Mouse (Mus musculus) C2C12 (cell line): Measurements from ENCODE around the gene Phtf2. TPM values are rescaled to one million over a fixed set of nuclear protein-coding genes. Genes with fewer than 3 reads are reported as not detected.
A peak's percentile ranks its signal among the peaks of the same experiment; 100 is the strongest.

ENCODE experiments used
- H3K27me3 ChIP-seq: one replicate; pipeline ENCODE4 v1.6.1; 2011; ENCODE audit not compliant: control insufficient read depth, insufficient read depth, insufficient read length
- H3K36me3 ChIP-seq: one replicate; pipeline ENCODE4 v1.6.1; 2011; ENCODE audit not compliant: control insufficient read depth, insufficient read depth
- H3K4me3 ChIP-seq: one replicate; pipeline ENCODE4 v1.5.1; 2011; ENCODE audit warnings: mild to moderate bottlenecking, control low read depth; ENCODE audit not compliant: poor library complexity, insufficient read depth, severe bottlenecking
- H3K79me2 ChIP-seq: one replicate; pipeline ENCODE4 v1.6.1; 2011; ENCODE audit not compliant: control insufficient read depth, insufficient read depth
- H3K79me3 ChIP-seq: one replicate; pipeline ENCODE4 v1.6.1; 2011; ENCODE audit warnings: low read depth, control low read depth
- H3ac ChIP-seq: one replicate; pipeline ENCODE3; 2011; ENCODE audit warnings: low read depth; ENCODE audit not compliant: control insufficient read depth, insufficient read length
- CEBPB ChIP-seq: IDR thresholded peaks from one replicate; pipeline ENCODE4 v1.6.1; 2011; ENCODE audit warnings: low read depth, mild to moderate bottlenecking, control low read depth, moderate library complexity
- CTCF ChIP-seq: IDR thresholded peaks from one replicate; pipeline ENCODE4 v1.5.1; 2011; ENCODE audit not compliant: control insufficient read depth, insufficient read depth, insufficient read length
- FOSL1 ChIP-seq: IDR thresholded peaks from one replicate; pipeline ENCODE4 v1.8.0; 2011; ENCODE audit warnings: mild to moderate bottlenecking, low read length; ENCODE audit not compliant: poor library complexity, insufficient read depth, severe bottlenecking
- MAX ChIP-seq: IDR thresholded peaks from one replicate; pipeline ENCODE4 v1.6.1; 2011; ENCODE audit warnings: mild to moderate bottlenecking, control low read depth
- MYOD1 ChIP-seq: IDR thresholded peaks from one replicate; pipeline ENCODE4 v1.6.1; 2011; ENCODE audit warnings: low read depth; ENCODE audit not compliant: control insufficient read depth, insufficient read length
- MYOG ChIP-seq: IDR thresholded peaks from one replicate; pipeline ENCODE4 v1.6.1; 2011; ENCODE audit not compliant: control insufficient read depth, insufficient read length; ENCODE audit errors: extremely low read depth
- USF1 ChIP-seq: IDR thresholded peaks from one replicate; pipeline ENCODE4 v1.6.1; 2011; ENCODE audit warnings: low read depth, mild to moderate bottlenecking, control low read depth, moderate library complexity
- long read RNA-seq, 2 experiments: library from polyadenylated mRNA; unstranded; transcript quantifications; one replicate each; pipeline ENCODE4 v2.0.0; 2019 to 2020
- polyA plus RNA-seq: library from polyadenylated mRNA; unstranded; fragments of >200 nt; fragmentation: generic; extraction: Trizol; gene quantifications from one replicate; pipeline ENCODE4 v1.2.1, GENCODE M21; 2012; ENCODE audit warnings: missing spikeins

Phtf2 gene
- polyA plus RNA-seq = 3.4 TPM
- long read RNA-seq, experiment 1, full-length matches to known transcripts = 3 of 5 reads
- long read RNA-seq, experiment 1, partial matches to known transcripts = 2 of 5 reads
- long read RNA-seq, experiment 1, other reads (novel, unspliced or antisense) = 0 of 5 reads
- long read RNA-seq, experiment 2, full-length matches to known transcripts = 68 of 97 reads
- long read RNA-seq, experiment 2, partial matches to known transcripts = 8 of 97 reads
- long read RNA-seq, experiment 2, other reads (novel, unspliced or antisense) = 21 of 97 reads

GRCm38 (mm10) chr5:20881915-20882800 is at the start of gene Phtf2, which contains the start of gene Tmem60:
Gene Phtf2, minus strand, starts transcription at chr5:20882124.
Gene Tmem60, plus strand, starts transcription at chr5:20882191.
- Histone ChIP-seq H3K36me3 (peaks cover 4% of the 10 kb centered on the region), H3K79me3 (peaks cover 28% of the 10 kb centered on the region)
- TF ChIP-seq MYOD1 (no peak), CTCF (no peak), FOSL1 (no peak), MAX (no peak), MYOG (no peak), USF1 (no peak), CEBPB (no peak)

GRCm38 (mm10) chr5:20931300-20931699 is 49.4 kb upstream of the Phtf2 start:
- Histone ChIP-seq H3K36me3 (no peaks in the 10 kb centered on the region), H3K79me3 (peaks cover 47% of the 10 kb centered on the region), H3ac (no peak overlapping the region), H3K79me2 (peaks cover 96% of the 10 kb centered on the region), H3K27me3 (no peaks in the 10 kb centered on the region), H3K4me3 (no peak overlapping the region)
- no peak for TF ChIP-seq USF1
- no peak for TF ChIP-seq MYOG
- TF ChIP-seq MYOD1 = no peak
- no peak for TF ChIP-seq FOSL1
- TF ChIP-seq MAX = no peak
- TF ChIP-seq CEBPB = no peak
- TF ChIP-seq CTCF = no peak

More at GRCm38 (mm10) chr5:20881915-20882800, at the start of gene Phtf2, which contains the start of gene Tmem60:
- Histone ChIP-seq H3K27me3 (no peaks in the 10 kb centered on the region), H3K4me3 (peak within 1 kb of the TSS; percentile 74), H3ac (peak within 1 kb of the TSS; percentile 96), H3K79me2 (peaks cover 61% of the 10 kb centered on the region)

- Histone ChIP-seq H3K4me3 (no peak overlapping the region), H3K79me3 (peaks cover 43% of the 10 kb centered on the region), H3K36me3 (no peaks in the 10 kb centered on the region), H3K27me3 (no peaks in the 10 kb centered on the region), H3ac (no peak overlapping the region), H3K79me2 (peaks cover 95% of the 10 kb centered on the region)
- TF ChIP-seq MAX (no peak), FOSL1 (no peak), USF1 (no peak), CTCF (no peak), MYOD1 (no peak), CEBPB (no peak), MYOG (no peak)
Measured at GRCm38 (mm10) chr5:20930430-20930829, 48.5 kb upstream of the Phtf2 start.

GRCm38 (mm10) chr5:20929669-20930151 is 47.8 kb upstream of the Phtf2 start:
- Histone ChIP-seq H3K79me3 (peaks cover 47% of the 10 kb centered on the region), H3K36me3 (no peaks in the 10 kb centered on the region), H3K79me2 (peaks cover 90% of the 10 kb centered on the region), H3K27me3 (no peaks in the 10 kb centered on the region), H3K4me3 (no peak overlapping the region), H3ac (no peak overlapping the region)
- TF ChIP-seq CEBPB = peak; percentile 71
- no peak for TF ChIP-seq MAX
- no peak for TF ChIP-seq MYOD1
- no peak for TF ChIP-seq MYOG
- TF ChIP-seq CTCF = no peak

GRCm38 (mm10) chr5:20925451-20925850 is 43.5 kb upstream of the Phtf2 start:
- H3ac ChIP-seq = no peak overlapping the region
- no peaks in the 10 kb centered on the region for H3K27me3 ChIP-seq
- H3K36me3 ChIP-seq = peaks cover 7% of the 10 kb centered on the region
- H3K4me3 ChIP-seq = no peak overlapping the region
- TF ChIP-seq FOSL1 (no peak), CTCF (no peak), CEBPB (no peak), MAX (no peak), MYOG (no peak), MYOD1 (no peak), USF1 (no peak)
- H3K79me3 ChIP-seq = peaks cover 31% of the 10 kb centered on the region
- H3K79me2 ChIP-seq = peaks cover 77% of the 10 kb centered on the region
